Mouse (Mus musculus) G1E (cell line): Measurements from ENCODE around the gene Pced1a.

Experiments used
- CTCF ChIP-seq: IDR thresholded peaks from 2 replicates; pipeline ENCODE4 v1.5.1; 2012; ENCODE audit warnings: low read depth, low read length, inconsistent platforms, mixed read lengths
- GATA1 ChIP-seq: IDR thresholded peaks from 2 replicates; pipeline ENCODE4 v1.6.1; 2012; ENCODE audit warnings: borderline replicate concordance, low read length, inconsistent platforms, mixed read lengths
- GATA2 ChIP-seq: IDR thresholded peaks from 2 replicates; pipeline ENCODE4 v1.6.1; 2012; ENCODE audit warnings: low read depth, low read length, inconsistent platforms, borderline replicate concordance
- POLR2AphosphoS5 ChIP-seq: IDR thresholded peaks from 2 replicates; pipeline ENCODE4 v1.6.1; 2012; ENCODE audit warnings: low read depth, low read length, inconsistent platforms; ENCODE audit not compliant: insufficient replicate concordance
- TAL1 ChIP-seq: conservative IDR thresholded peaks from 2 replicates; pipeline ENCODE4 v1.6.1; 2012; ENCODE audit warnings: low read depth, low read length, inconsistent platforms, mixed read lengths

DNA sequence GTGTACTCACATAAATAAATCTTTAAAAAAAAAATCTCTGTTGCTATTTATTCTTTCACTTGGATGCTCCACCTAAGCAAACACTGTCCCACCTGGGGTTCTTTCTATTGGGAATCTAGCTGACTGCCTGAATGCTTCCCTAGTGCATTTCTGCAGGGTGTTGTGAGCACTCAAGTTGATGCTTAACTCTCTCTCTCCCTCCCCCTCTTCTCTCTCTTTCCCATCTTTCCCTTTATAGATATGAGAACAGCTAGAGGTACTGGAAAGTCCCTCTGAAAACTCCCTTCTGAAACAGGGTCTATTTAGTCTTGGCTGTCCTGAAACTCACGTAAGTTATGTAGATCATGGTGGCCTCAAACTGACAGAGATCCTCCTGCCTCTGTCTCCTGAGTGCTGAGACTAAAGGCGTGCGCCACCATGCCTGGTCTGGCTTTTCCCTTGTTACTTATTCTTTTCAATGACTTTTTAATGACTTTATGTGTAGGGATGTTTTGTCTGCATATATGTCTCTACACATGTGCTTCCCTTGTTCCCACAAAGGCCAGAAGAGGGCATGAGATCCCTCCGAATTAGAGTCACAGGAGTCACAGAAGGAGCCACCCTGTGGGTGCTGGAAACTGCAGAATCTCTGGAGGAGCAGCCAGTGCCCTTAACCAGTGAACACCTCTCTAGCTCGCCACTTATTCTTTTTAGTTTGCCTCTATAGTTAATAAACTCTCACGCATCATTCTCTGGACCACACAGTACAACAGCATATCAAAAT lies 10.2 kb downstream of the Pced1a start:
- no peak for TF ChIP-seq CTCF
- no peak for TF ChIP-seq POLR2AphosphoS5
- TF ChIP-seq TAL1: no peak
- TF ChIP-seq GATA1: no peak
- no peak for TF ChIP-seq GATA2
